Mouse (Mus musculus): Measurements from ENCODE around the gene Pecr. TPM values are rescaled to one million over a fixed set of nuclear protein-coding genes. Genes with fewer than 3 reads are reported as not detected.
A peak's percentile ranks its signal among the peaks of the same experiment; 100 is the strongest.

Gene Pecr
- polyA plus RNA-seq, 2 experiments, result 20.5 to 31.2 TPM

DNA sequence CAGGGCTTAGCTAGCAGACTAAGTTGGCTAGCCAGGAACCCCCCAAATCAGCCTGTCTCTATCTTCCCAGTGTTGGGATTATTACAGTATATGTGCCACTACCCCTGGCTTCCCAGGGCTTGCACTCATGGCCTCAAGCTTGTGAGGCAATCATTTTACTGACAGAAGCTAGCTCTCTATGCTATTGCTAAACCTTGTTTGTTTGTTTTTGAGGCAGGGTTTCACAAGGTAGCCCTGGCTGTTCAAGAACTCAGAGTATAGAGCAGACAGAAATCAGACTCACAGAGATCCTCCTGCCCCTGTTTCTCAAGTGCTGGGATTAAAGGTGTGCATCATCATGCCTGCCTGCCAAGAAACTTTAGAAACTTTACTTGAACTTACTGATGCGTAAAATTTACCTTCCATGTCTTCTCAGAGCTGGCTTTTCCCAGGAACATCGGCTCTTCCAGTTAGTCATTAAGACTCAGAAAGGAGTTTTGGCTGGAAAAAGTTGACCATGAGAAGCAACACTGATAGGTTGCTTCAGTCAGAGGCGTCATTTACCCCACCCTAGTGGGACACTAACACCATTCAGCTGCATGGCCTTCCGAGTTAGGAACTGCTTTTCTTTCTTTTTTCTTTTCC lies 4.5 kb upstream of the Pecr start:
- H3K27ac ChIP-seq (replicated peaks; ENCODE audit: low read depth, low read length), result no peak overlapping the region
- WGBS, result 86% methylated on average over 4 of the region's 4 CpGs
- H3K4me3 ChIP-seq (replicated peaks; ENCODE audit: low read length), result no peak overlapping the region
- DNase-seq (ENCODE audit: low spot score) (no peak), ATAC-seq (ENCODE audit: low FRiP score, low read depth) (no peak)
- TF ChIP-seq POLR2A (IDR thresholded peaks at IDR 0.05; ENCODE audit: borderline replicate concordance, extremely low read depth, insufficient read depth, insufficient read length), result no peak
- no peak overlapping the region for H3K9ac ChIP-seq (ENCODE audit: low read depth, low read length, severe bottlenecking)
- H3K36me3 ChIP-seq (ENCODE audit: control insufficient read depth, insufficient read depth, low read length), result no peaks in the 10 kb centered on the region
- H3K9me3 ChIP-seq (ENCODE audit: control insufficient read depth, low read length), result no peaks in the 10 kb centered on the region
- no peaks in the 10 kb centered on the region for H3K27me3 ChIP-seq (ENCODE audit: control insufficient read depth, insufficient read depth, low read length)
- no peak overlapping the region for H3K4me2 ChIP-seq (replicated peaks; ENCODE audit: low read depth, low read length, severe bottlenecking)
- H3K4me1 ChIP-seq (ENCODE audit: control insufficient read depth, insufficient read depth, low read length), result peaks cover 3% of the 10 kb centered on the region; the same call in 1 of the 2 replicates

DNA sequence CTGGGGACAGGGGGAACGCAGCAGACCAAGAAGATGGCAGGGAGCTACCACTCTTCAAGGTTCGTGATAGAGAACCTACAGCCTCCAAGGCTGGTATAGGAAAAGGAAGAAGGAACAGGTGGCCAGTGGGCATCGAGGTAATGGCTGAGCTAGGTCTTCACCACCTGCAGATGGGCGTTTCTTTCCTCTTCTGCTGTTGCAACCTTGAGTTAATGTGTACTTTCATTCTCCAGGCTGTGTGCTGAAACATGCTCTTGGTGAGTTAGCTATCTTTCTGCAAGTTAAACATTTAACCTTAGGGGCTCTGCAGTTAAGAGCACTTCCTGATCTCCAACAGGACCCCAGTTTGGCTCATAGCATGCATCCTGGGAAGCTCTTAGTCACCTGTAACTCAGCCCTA lies 3.8 kb upstream of the Pecr start:
- TF ChIP-seq POLR2A (IDR thresholded peaks at IDR 0.05; ENCODE audit: borderline replicate concordance, extremely low read depth, insufficient read depth, insufficient read length), result no peak
- H3K9ac ChIP-seq (ENCODE audit: low read depth, low read length, severe bottlenecking), result no peak overlapping the region
- H3K4me3 ChIP-seq (replicated peaks; ENCODE audit: low read length), result no peak overlapping the region
- H3K36me3 ChIP-seq (ENCODE audit: control insufficient read depth, insufficient read depth, low read length), result no peaks in the 10 kb centered on the region
- H3K27me3 ChIP-seq (ENCODE audit: control insufficient read depth, insufficient read depth, low read length), result no peaks in the 10 kb centered on the region
- no peak overlapping the region for H3K4me2 ChIP-seq (replicated peaks; ENCODE audit: low read depth, low read length, severe bottlenecking)
- ATAC-seq (ENCODE audit: low FRiP score, low read depth), result no peak
- no peak for DNase-seq (ENCODE audit: low spot score)
- peaks cover 3% of the 10 kb centered on the region; the same call in 1 of the 2 replicates for H3K4me1 ChIP-seq (ENCODE audit: control insufficient read depth, insufficient read depth, low read length)
- 83% methylated on average over 4 of the region's 4 CpGs for WGBS
- no peak overlapping the region for H3K27ac ChIP-seq (replicated peaks; ENCODE audit: low read depth, low read length)
- H3K9me3 ChIP-seq (ENCODE audit: control insufficient read depth, low read length), result no peaks in the 10 kb centered on the region

GRCm38 (mm10) chr1:72286904-72287303 lies 2.8 kb upstream of the Pecr start:
- ATAC-seq (ENCODE audit: low FRiP score, low read depth) (no peak), DNase-seq (ENCODE audit: low spot score) (no peak)
- no peaks in the 10 kb centered on the region for H3K27me3 ChIP-seq (ENCODE audit: control insufficient read depth, insufficient read depth, low read length)
- no peaks in the 10 kb centered on the region for H3K36me3 ChIP-seq (ENCODE audit: control insufficient read depth, insufficient read depth, low read length)
- H3K9ac ChIP-seq (ENCODE audit: low read depth, low read length, severe bottlenecking), result no peak overlapping the region
- no peaks in the 10 kb centered on the region for H3K9me3 ChIP-seq (ENCODE audit: control insufficient read depth, low read length)
- peaks cover 3% of the 10 kb centered on the region; the same call in 1 of the 2 replicates for H3K4me1 ChIP-seq (ENCODE audit: control insufficient read depth, insufficient read depth, low read length)
- H3K4me3 ChIP-seq (replicated peaks; ENCODE audit: low read length), result no peak overlapping the region
- no peak for TF ChIP-seq POLR2A (IDR thresholded peaks at IDR 0.05; ENCODE audit: borderline replicate concordance, extremely low read depth, insufficient read depth, insufficient read length)
- 40% methylated on average over 5 of the region's 5 CpGs for WGBS
- no peak overlapping the region for H3K4me2 ChIP-seq (replicated peaks; ENCODE audit: low read depth, low read length, severe bottlenecking)
- no peak overlapping the region for H3K27ac ChIP-seq (replicated peaks; ENCODE audit: low read depth, low read length)

DNA sequence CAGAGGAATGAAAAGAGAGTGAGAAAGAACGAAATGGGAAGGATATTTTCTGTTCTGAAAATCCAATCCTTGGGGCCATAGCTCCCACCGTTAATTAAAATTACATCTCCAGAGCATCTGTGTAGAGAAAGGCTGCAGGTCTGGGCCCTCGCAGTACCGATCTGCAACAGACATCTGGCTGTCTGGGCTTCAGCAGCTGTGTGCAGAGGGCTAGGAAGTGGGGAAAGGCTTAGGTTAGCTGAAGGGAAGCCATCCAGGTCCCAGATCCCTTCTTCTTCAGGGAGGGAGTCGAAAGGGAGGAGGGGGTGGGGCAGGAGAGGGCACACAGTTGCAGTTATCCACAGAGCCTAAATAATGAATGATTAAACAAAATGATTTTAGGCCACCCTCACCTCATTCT lies 425 bp upstream of the Pecr start:
- Histone ChIP-seq H3K4me1 (ENCODE audit: control insufficient read depth, insufficient read depth, low read length) (peaks cover 3% of the 10 kb centered on the region; the same call in 1 of the 2 replicates), H3K36me3 (ENCODE audit: control insufficient read depth, insufficient read depth, low read length) (no peaks in the 10 kb centered on the region), H3K4me2 (replicated peaks; ENCODE audit: low read depth, low read length, severe bottlenecking) (peak overlapping the region; percentile 93), H3K9ac (ENCODE audit: low read depth, low read length, severe bottlenecking) (peak overlapping the region; percentile 5; the same call in 1 of the 2 replicates), H3K9me3 (ENCODE audit: control insufficient read depth, low read length) (no peaks in the 10 kb centered on the region), H3K27ac (replicated peaks; ENCODE audit: low read depth, low read length) (no peak overlapping the region), H3K27me3 (ENCODE audit: control insufficient read depth, insufficient read depth, low read length) (no peaks in the 10 kb centered on the region), H3K4me3 (replicated peaks; ENCODE audit: low read length) (peak overlapping the region; percentile 61)
- DNase-seq (ENCODE audit: low spot score), result no peak
- 4% methylated on average over 5 of the region's 5 CpGs for WGBS
- TF ChIP-seq POLR2A (IDR thresholded peaks at IDR 0.05; ENCODE audit: borderline replicate concordance, extremely low read depth, insufficient read depth, insufficient read length), result no peak
- ATAC-seq (ENCODE audit: low FRiP score, low read depth), result peak; percentile 35

DNA sequence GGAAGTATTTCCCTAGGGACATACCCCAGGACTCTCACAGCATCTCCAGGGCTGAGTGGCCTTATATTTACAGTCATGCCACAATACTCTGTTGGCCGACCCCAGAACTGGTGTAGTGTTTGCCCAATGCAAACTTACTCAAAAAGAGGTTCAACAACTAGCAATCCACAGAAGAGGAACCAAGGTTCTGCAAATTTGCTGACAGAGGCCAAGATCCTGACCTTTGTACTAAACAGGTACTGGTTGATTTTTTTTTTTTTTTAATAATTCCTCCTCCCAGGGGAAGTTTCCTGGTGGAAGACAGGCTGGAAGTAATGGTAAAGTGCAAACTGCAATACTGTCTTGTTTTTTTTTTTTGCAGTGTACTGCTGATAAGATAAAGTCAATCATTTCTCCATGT lies 1.5 kb downstream of the Pecr start:
- Histone ChIP-seq H3K4me1 (ENCODE audit: control insufficient read depth, insufficient read depth, low read length) (peaks cover 3% of the 10 kb centered on the region; the same call in 1 of the 2 replicates), H3K36me3 (ENCODE audit: control insufficient read depth, insufficient read depth, low read length) (no peaks in the 10 kb centered on the region), H3K9me3 (ENCODE audit: control insufficient read depth, low read length) (no peaks in the 10 kb centered on the region), H3K4me3 (replicated peaks; ENCODE audit: low read length) (no peak overlapping the region), H3K27me3 (ENCODE audit: control insufficient read depth, insufficient read depth, low read length) (no peaks in the 10 kb centered on the region), H3K4me2 (replicated peaks; ENCODE audit: low read depth, low read length, severe bottlenecking) (no peak overlapping the region), H3K9ac (ENCODE audit: low read depth, low read length, severe bottlenecking) (no peak overlapping the region), H3K27ac (replicated peaks; ENCODE audit: low read depth, low read length) (no peak overlapping the region)
- no peak for TF ChIP-seq POLR2A (IDR thresholded peaks at IDR 0.05; ENCODE audit: borderline replicate concordance, extremely low read depth, insufficient read depth, insufficient read length)
- ATAC-seq (ENCODE audit: low FRiP score, low read depth) (no peak), DNase-seq (ENCODE audit: low spot score) (no peak)
- WGBS, result 82% methylated on average over 1 of the region's 1 CpGs

Data from limb, embryonic 14.5 days (tissue).